Mouse (Mus musculus): ENCODE data around the gene Erg. TPM values are rescaled to one million over a fixed set of nuclear protein-coding genes. Genes with fewer than 3 reads are reported as not detected.
A peak's percentile ranks its signal among the peaks of the same experiment; 100 is the strongest.

Erg gene
- total RNA-seq, 2 experiments from 2014 or later = 6.6 to 6.7 TPM

GRCm38 (mm10) chr16:95415372-95415771 lies 171.0 kb downstream of the Erg start:
- no peak for DNase-seq (ENCODE audit: low spot score in 2 of 2)
- intact Hi-C loops (cut with DNase I) = no loop called here

- DNase-seq (ENCODE audit: low spot score in 2 of 2) = no peak
- intact Hi-C loops (cut with DNase I) = no loop called here
These were observed 172.9 kb downstream of the Erg start for GRCm38 (mm10) chr16:95413401-95413959.

- intact Hi-C loops (cut with DNase I) = no loop called here
- no peak for DNase-seq (ENCODE audit: low spot score in 2 of 2)
These were observed 178.3 kb downstream of the Erg start for GRCm38 (mm10) chr16:95408096-95408495.

- intact Hi-C loops (cut with DNase I) = no loop called here
- DNase-seq (ENCODE audit: low spot score in 2 of 2) = no peak
These were observed 180.9 kb downstream of the Erg start for GRCm38 (mm10) chr16:95405496-95405895.

- intact Hi-C loops (cut with DNase I) = no loop called here
- no peak for DNase-seq (ENCODE audit: low spot score in 2 of 2)
These were observed 182.9 kb downstream of the Erg start for GRCm38 (mm10) chr16:95403453-95403852.

- no peak for DNase-seq (ENCODE audit: low spot score in 2 of 2)
- intact Hi-C loops (cut with DNase I) = no loop called here
These were observed 184.5 kb downstream of the Erg start for GRCm38 (mm10) chr16:95401869-95402268.

GRCm38 (mm10) chr16:95398761-95399343 lies 187.5 kb downstream of the Erg start:
- peak in 1 of 2 experiments; percentile 50 for DNase-seq (ENCODE audit: low spot score in 2 of 2)
- intact Hi-C loops (cut with DNase I) = no loop called here

- DNase-seq (ENCODE audit: low spot score in 2 of 2) = no peak
- intact Hi-C loops (cut with DNase I) = no loop called here
These were observed 195.6 kb downstream of the Erg start for GRCm38 (mm10) chr16:95390787-95391186.

GRCm38 (mm10) chr16:95388811-95389529 lies 197.4 kb downstream of the Erg start:
- DNase-seq (ENCODE audit: low spot score in 2 of 2) = no peak
- intact Hi-C loops (cut with DNase I) = no loop called here

- no peak for DNase-seq (ENCODE audit: low spot score in 2 of 2)
- intact Hi-C loops (cut with DNase I) = no loop called here
These were observed 198.1 kb downstream of the Erg start for GRCm38 (mm10) chr16:95388292-95388691.

GRCm38 (mm10) chr16:95387008-95387407 lies 199.4 kb downstream of the Erg start:
- intact Hi-C loops (cut with DNase I) = no loop called here
- no peak for DNase-seq (ENCODE audit: low spot score in 2 of 2)

- intact Hi-C loops (cut with DNase I) = no loop called here
- no peak for DNase-seq (ENCODE audit: low spot score in 2 of 2)
These were observed 201.0 kb downstream of the Erg start for GRCm38 (mm10) chr16:95385299-95385973.

- no peak for DNase-seq (ENCODE audit: low spot score in 2 of 2)
These were observed 201.7 kb downstream of the Erg start for GRCm38 (mm10) chr16:95384590-95385148.

GRCm38 (mm10) chr16:95382251-95382650 lies 204.1 kb downstream of the Erg start:
- no peak for DNase-seq (ENCODE audit: low spot score in 2 of 2)
- intact Hi-C loops (cut with DNase I) = no loop called here

More at GRCm38 (mm10) chr16:95384590-95385148, 201.7 kb downstream of the Erg start:
- intact Hi-C loops (cut with DNase I) = no loop called here

- DNase-seq (ENCODE audit: low spot score in 2 of 2) = no peak
- intact Hi-C loops (cut with DNase I) = no loop called here
These were observed 209.6 kb downstream of the Erg start for GRCm38 (mm10) chr16:95376834-95377233.

- DNase-seq (ENCODE audit: low spot score in 2 of 2) = no peak
- intact Hi-C loops (cut with DNase I) = no loop called here
These were observed 210.0 kb downstream of the Erg start for GRCm38 (mm10) chr16:95376364-95376763.

GRCm38 (mm10) chr16:95374646-95375045 lies 211.7 kb downstream of the Erg start:
- intact Hi-C loops (cut with DNase I) = no loop called here
- no peak for DNase-seq (ENCODE audit: low spot score in 2 of 2)

GRCm38 (mm10) chr16:95372960-95373359 lies 213.4 kb downstream of the Erg start:
- intact Hi-C loops (cut with DNase I) = no loop called here
- no peak for DNase-seq (ENCODE audit: low spot score in 2 of 2)

- intact Hi-C loops (cut with DNase I) = no loop called here
- no peak for DNase-seq (ENCODE audit: low spot score in 2 of 2)
These were observed 214.7 kb downstream of the Erg start for GRCm38 (mm10) chr16:95371713-95372112.

Data from left cerebral cortex, postnatal 36 days (tissue).